Mouse (Mus musculus) embryonic facial prominence, embryonic 15.5 days (tissue): ENCODE data around the gene Ppp1ca. TPM values are rescaled to one million over a fixed set of nuclear protein-coding genes. Genes with fewer than 3 reads are reported as not detected.

Experiments used
- ATAC-seq: fragments of 200-750 bp; cut with Nextera tagmentation; 2 replicates; pipeline ENCODE4 v1.8.0; 2017; ENCODE audit warnings: low read depth, moderate TSS enrichment; ENCODE audit not compliant: insufficient number of reproducible peaks, low FRiP score, low TSS enrichment
- H3K27ac ChIP-seq: fragments of 300-500 bp; sonication (generic); replicated peaks from 2 replicates; pipeline ENCODE4 v1.5.1; 2015; ENCODE audit warnings: mild to moderate bottlenecking, inconsistent platforms
- H3K27me3 ChIP-seq: fragments of 300-500 bp; sonication (generic); 2 replicates; pipeline ENCODE4 v1.6.1; 2015; ENCODE audit warnings: inconsistent platforms
- H3K36me3 ChIP-seq: fragments of 300-500 bp; sonication (generic); 2 replicates; pipeline ENCODE4 v1.6.1; 2015; ENCODE audit warnings: mild to moderate bottlenecking, inconsistent platforms
- H3K4me1 ChIP-seq: fragments of 300-500 bp; sonication (generic); 2 replicates; pipeline ENCODE4 v1.6.1; 2015; ENCODE audit warnings: inconsistent platforms
- H3K4me2 ChIP-seq: fragments of 300-500 bp; sonication (generic); replicated peaks from 2 replicates; pipeline ENCODE4 v1.6.1; 2015; ENCODE audit warnings: mild to moderate bottlenecking, inconsistent platforms
- H3K4me3 ChIP-seq: fragments of 300-500 bp; sonication (generic); replicated peaks from 2 replicates; pipeline ENCODE4 v1.5.1; 2015; ENCODE audit warnings: mild to moderate bottlenecking, inconsistent platforms
- H3K9ac ChIP-seq: fragments of 300-500 bp; sonication (generic); 2 replicates; pipeline ENCODE4 v1.6.1; 2015; ENCODE audit warnings: inconsistent platforms
- H3K9me3 ChIP-seq: fragments of 300-500 bp; sonication (generic); replicated peaks from 2 replicates; pipeline ENCODE4 v1.6.1; 2016; ENCODE audit warnings: inconsistent platforms
- WGBS: fragments of 180-500 bp; shearing (Covaris S2); methylation state at CpG from one replicate; pipeline ENCODE4 v1.1.7; 2015; 5-methylcytosine and 5-hydroxymethylcytosine counted together
- polyA plus RNA-seq: library from polyadenylated mRNA; unstranded; fragments of >200 nt; fragmentation: Nextera tagmentation; extraction: Ambion mirVana; gene quantifications from 2 replicates; pipeline ENCODE4 v1.2.1, GENCODE M21; 2015

Ppp1ca gene
- polyA plus RNA-seq, 1 experiment from 2014 or later = 745 TPM

DNA sequence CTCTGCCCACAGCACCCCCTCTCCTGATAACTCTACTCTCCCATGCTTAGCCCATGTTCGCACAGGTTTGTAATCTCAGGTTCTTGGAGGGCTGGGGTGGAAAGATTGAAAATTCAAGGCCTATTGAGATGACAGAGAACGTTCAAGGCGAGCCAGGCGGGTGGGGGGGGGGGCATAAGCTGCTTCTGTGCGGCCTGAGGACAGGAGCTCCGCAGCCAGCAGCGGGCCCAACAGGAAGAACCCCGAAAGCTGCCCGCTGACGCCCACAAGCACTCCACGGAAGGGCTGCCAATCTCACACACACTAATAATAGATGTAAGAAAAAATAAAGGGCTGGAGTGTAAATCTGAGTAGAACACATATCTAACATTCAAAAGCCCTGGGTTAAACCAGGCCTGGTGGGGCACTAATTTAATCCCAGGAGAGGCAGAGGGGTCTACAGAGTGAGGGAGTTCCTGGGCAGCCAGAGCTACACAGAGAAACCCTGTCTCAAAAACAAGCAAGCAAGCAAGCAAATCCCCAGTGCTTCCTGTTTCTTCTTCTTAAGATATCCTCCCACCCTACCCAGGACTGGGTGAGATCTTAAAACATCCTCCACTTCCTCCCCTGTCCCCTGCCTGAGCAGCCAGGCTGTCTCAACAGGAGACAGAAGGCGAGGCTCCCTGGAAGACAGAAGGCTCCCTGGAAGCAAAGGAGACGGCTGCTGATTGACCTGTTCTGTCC is 11.9 kb downstream of the Ppp1ca start:
- H3K9me3 ChIP-seq = no peaks in the 10 kb centered on the region
- H3K4me1 ChIP-seq = peaks cover 36% of the 10 kb centered on the region
- H3K36me3 ChIP-seq = no peaks in the 10 kb centered on the region
- no peak for ATAC-seq
- no peak overlapping the region for H3K4me2 ChIP-seq
- H3K27ac ChIP-seq = no peak overlapping the region
- 65% methylated on average over 13 of the region's 13 CpGs for WGBS
- no peak overlapping the region for H3K9ac ChIP-seq
- no peak overlapping the region for H3K4me3 ChIP-seq
- no peaks in the 10 kb centered on the region for H3K27me3 ChIP-seq

DNA sequence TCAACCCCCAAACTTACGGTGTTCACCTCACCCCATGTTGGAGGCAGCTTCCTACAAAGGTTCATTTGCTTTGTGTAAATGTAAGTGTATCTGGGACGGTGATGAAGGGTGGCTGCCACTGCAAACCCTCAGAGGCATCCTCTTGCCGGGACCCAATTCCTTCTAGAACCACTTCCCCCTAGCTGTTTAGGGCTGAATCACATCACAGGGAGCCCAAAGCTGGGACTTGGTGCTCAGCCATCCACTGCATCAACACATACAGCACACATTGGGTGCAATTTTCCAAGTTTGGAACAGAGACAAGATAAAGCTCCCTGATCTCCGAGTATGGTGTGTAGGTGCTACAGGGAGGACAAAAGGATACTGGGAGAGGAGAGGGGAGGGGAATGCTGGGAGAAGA is 13.0 kb downstream of the Ppp1ca start:
- Histone ChIP-seq H3K27me3 (no peaks in the 10 kb centered on the region), H3K9me3 (no peaks in the 10 kb centered on the region), H3K4me1 (peaks cover 33% of the 10 kb centered on the region), H3K4me3 (no peak overlapping the region), H3K36me3 (no peaks in the 10 kb centered on the region), H3K9ac (no peak overlapping the region), H3K27ac (no peak overlapping the region), H3K4me2 (no peak overlapping the region)
- 46% methylated on average over 4 of the region's 4 CpGs for WGBS
- no peak for ATAC-seq

DNA sequence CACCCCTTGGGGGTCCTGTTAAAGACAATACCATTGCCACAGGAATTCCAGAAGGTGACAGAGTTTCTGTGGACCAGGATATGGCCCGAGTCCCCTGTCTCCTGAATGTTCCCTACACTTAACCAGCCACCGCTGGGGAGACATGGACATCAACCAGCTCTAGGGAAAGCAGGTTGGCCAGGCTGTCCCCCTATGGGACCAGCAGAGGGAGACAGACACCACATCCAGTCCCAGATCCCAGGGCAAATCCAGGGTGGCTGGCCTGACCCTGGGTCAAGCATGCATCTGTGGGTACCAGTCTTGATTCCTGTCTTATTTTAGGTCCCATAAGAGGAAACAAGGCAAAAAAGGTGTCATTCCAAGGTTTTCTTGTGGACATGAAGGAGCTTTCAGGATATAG is 15.1 kb downstream of the Ppp1ca start:
- H3K27ac ChIP-seq = no peak overlapping the region
- no peak overlapping the region for H3K4me3 ChIP-seq
- no peaks in the 10 kb centered on the region for H3K36me3 ChIP-seq
- H3K4me2 ChIP-seq = no peak overlapping the region
- H3K9me3 ChIP-seq = no peaks in the 10 kb centered on the region
- H3K4me1 ChIP-seq = peaks cover 24% of the 10 kb centered on the region
- WGBS = 3% methylated on average over 2 of the region's 2 CpGs
- no peak for ATAC-seq
- H3K9ac ChIP-seq = no peak overlapping the region
- no peaks in the 10 kb centered on the region for H3K27me3 ChIP-seq

DNA sequence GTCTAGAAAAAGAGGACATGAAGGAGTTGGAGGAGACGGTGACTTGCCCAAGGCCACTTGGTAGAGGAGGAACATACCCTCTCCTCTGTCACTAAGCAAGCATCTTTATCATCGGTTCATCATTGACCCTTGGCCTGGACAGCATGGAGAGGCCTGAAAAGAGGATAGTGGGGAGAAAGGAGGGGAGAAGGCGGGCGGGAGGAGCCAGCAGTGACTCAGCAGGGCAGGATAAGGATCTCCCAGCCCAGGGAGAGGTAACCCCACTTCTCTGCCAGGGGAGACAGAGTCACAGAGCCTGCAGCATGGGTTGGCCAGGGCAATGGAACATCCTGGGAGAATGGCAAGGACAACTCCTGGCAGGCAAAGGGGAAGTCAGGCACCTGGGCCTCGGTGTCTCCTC is 16.7 kb downstream of the Ppp1ca start:
- Histone ChIP-seq H3K9me3 (no peaks in the 10 kb centered on the region), H3K27me3 (no peaks in the 10 kb centered on the region), H3K9ac (no peak overlapping the region), H3K36me3 (no peaks in the 10 kb centered on the region), H3K27ac (no peak overlapping the region), H3K4me2 (no peak overlapping the region), H3K4me1 (peaks cover 27% of the 10 kb centered on the region), H3K4me3 (no peak overlapping the region)
- 67% methylated on average over 5 of the region's 5 CpGs for WGBS
- ATAC-seq = no peak

DNA sequence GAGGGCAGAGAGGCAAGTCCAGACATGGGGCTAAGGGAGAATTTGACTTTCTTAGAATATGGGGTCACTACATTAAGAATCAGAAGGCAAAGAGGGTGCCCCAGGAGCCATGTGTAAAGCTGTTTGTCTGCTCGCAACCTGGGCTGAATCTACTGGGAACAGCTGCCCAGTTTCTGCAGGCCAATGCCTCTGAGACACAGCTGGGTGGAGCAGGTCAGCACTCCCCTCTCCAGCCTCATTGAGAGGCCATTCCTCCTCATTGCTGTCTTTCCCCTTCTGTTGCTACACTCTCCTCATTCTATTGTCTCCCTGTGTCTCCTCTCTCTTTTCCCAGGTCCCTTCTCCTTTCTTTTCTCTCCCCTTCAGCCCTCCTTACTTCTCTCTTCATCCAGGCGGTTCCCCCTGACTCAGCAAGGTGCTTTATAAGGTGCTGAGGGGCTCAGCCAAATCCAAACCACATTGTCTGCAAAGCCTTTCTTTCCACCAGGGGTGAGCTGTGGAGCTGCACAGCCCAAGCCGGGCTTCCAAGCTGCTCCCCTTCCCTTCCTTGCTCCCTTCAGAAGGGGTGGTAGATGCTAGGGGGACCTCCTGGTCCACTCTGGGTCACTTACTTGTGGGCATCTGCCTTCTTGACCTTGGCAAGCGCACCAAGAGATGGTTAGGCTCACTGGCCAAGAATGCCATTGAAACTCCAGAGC is 20.2 kb downstream of the Ppp1ca start:
- Histone ChIP-seq H3K9ac (no peak overlapping the region), H3K4me1 (peaks cover 47% of the 10 kb centered on the region), H3K4me2 (no peak overlapping the region), H3K27ac (peak overlapping the region; percentile 12; the same call in 1 of the 2 replicates), H3K4me3 (no peak overlapping the region), H3K9me3 (no peaks in the 10 kb centered on the region), H3K36me3 (no peaks in the 10 kb centered on the region), H3K27me3 (no peaks in the 10 kb centered on the region)
- ATAC-seq = no peak
- 29% methylated on average over 4 of the region's 4 CpGs for WGBS

DNA sequence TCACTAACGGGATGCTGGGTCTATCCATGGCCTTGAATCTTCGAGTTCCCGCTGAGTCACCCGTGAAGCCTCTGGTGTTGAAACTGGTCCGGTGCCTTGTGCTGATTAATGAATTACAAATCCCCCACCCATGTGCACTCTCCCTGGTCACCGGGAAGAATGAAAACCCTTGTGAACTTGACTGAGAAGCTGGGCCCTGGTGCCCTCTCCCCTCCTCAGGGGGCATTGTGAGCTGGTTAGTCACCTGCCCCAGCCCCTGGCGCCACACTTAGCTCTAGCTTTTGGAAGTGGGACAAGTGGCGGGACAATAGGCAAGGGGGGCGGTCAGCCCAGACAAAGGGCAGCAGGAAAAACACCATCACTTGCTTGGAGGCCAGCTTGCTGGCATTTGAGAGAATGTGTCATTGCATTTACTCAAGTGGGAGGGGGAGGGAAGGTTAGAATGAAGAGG is 21.7 kb downstream of the Ppp1ca start:
- Histone ChIP-seq H3K4me2 (peak overlapping the region; percentile 85), H3K4me3 (peak overlapping the region; percentile 88), H3K4me1 (peaks cover 60% of the 10 kb centered on the region), H3K36me3 (no peaks in the 10 kb centered on the region), H3K27me3 (no peaks in the 10 kb centered on the region), H3K27ac (peak overlapping the region; percentile 93), H3K9me3 (no peaks in the 10 kb centered on the region), H3K9ac (0 out of 2 replicates have a peak overlapping the region, but pooled peaks have one; percentile 6)
- 12% methylated on average over 9 of the region's 9 CpGs for WGBS
- ATAC-seq = no peak

DNA sequence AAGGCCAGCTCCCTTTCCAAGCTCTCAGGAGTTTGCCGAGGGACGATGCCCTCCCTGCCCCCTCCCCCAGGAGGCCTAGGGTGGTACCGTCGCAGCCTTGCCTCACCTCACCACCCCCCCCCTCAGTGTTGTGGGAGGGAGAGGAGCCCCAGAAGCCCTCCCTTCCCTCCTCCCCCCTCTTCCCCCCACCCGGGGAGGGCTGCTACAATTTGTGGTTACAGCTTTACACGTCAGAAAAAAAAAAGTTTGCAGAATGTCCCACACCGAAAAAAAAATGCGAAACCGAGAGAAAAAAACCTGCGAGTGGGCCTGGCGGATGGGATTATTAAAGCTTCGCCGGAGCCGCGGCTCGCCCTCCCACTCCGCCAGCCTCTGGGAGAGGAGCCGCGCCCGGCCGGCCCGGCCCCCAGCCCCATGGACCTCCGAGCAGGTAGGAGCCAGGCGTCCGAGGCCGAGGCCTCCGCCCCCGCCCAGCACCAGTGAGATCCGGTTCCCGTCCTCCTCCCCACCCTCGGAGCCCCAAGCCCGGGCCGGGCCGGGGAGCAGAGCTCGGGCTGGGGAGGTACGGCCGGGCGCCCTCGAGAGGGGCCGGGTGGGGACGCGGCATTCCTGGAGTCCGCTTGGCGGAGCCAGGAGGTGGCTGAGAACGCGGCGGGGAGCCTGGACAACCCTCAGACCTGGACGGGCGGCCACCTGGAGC is 22.4 kb downstream of the Ppp1ca start, which contains the start of the genes Clcf1 and AC109138.7:
Gene Clcf1 (plus strand): TSS at position 168 of the 700 bp plus-strand sequence.
Gene AC109138.7 (plus strand): TSS at position 287 of the 700 bp plus-strand sequence.
- H3K9me3 ChIP-seq = no peaks in the 10 kb centered on the region
- peak within 1 kb of the TSS; percentile 85 for H3K4me2 ChIP-seq
- peak within 1 kb of the TSS; percentile 93 for H3K27ac ChIP-seq
- H3K36me3 ChIP-seq = no peaks in the 10 kb centered on the region
- under 1% methylated on average over 49 of the region's 49 CpGs for WGBS
- H3K27me3 ChIP-seq = no peaks in the 10 kb centered on the region
- peak within 1 kb of the TSS; percentile 88 for H3K4me3 ChIP-seq
- ATAC-seq = peak; percentile 71
- peaks cover 66% of the 10 kb centered on the region for H3K4me1 ChIP-seq
- peak within 1 kb of the TSS; percentile 96 for H3K9ac ChIP-seq

DNA sequence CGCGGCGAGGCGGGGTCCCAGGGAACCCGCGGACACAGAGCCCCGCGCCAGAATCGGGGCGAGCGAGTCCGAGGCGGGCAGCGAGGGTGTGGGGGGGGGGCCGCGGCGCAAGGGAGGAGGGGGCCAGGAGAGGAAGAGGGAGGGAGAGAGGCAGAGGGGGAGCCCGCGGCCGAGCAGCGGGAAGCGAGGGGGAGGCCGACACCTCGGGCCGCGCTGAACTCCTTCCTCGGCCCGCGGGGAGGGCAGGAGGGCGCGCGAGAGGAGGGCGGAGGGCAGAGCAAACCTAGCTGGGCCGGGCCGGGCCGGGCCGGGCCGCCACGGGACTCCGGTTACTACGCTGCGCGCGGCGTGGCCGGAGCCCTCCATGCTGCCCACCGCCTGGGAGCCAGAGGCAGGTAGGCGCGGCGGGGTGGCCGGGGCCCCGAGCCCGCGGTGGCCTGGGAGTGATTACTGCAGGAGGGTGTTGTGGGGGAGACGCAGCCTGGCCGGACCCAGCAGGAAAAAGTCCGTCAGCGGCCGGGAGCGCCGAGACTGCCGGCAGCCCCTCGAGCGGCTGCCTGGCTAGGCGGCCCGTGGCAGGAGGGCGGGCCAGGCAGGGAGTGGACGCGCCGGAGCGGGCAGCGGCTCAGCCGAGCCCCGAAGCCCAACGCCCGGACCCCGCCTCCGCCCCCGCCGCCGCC is 23.0 kb downstream of the Ppp1ca start:
- WGBS = under 1% methylated on average over 57 of the region's 81 CpGs
- no peaks in the 10 kb centered on the region for H3K36me3 ChIP-seq
- no peaks in the 10 kb centered on the region for H3K9me3 ChIP-seq
- H3K9ac ChIP-seq = peak overlapping the region; percentile 96
- peak overlapping the region; percentile 93 for H3K27ac ChIP-seq
- H3K4me3 ChIP-seq = peak overlapping the region; percentile 88
- no peaks in the 10 kb centered on the region for H3K27me3 ChIP-seq
- H3K4me2 ChIP-seq = peak overlapping the region; percentile 85
- H3K4me1 ChIP-seq = peaks cover 73% of the 10 kb centered on the region
- peak; percentile 24; the same call in 1 of the 2 replicates for ATAC-seq

DNA sequence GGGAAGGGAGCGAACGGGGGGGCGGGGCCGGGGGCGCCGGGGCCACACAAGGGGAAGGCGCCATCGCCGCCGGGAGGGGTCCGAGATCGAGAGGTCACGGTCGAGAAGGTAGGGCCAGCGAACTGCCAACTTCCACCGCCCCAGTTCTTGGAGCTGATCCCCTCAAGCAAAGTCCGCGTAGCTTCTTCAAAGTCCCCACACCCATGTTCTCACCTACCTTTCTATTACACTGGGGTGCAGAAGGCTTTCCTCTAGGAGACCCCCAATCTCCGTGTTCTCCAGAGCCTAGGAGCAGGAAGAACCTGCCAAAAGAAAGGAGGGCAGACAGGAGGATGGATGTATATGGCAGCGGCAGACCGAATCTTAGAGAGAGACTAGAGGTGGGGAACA is 23.6 kb downstream of the Ppp1ca start:
- H3K9ac ChIP-seq = peak overlapping the region; percentile 96
- H3K27me3 ChIP-seq = no peaks in the 10 kb centered on the region
- no peaks in the 10 kb centered on the region for H3K9me3 ChIP-seq
- peak overlapping the region; percentile 88 for H3K4me3 ChIP-seq
- WGBS = 4% methylated on average over 21 of the region's 21 CpGs
- H3K4me1 ChIP-seq = peaks cover 79% of the 10 kb centered on the region
- ATAC-seq = no peak
- peak overlapping the region; percentile 93 for H3K27ac ChIP-seq
- H3K4me2 ChIP-seq = peak overlapping the region; percentile 85
- H3K36me3 ChIP-seq = no peaks in the 10 kb centered on the region

DNA sequence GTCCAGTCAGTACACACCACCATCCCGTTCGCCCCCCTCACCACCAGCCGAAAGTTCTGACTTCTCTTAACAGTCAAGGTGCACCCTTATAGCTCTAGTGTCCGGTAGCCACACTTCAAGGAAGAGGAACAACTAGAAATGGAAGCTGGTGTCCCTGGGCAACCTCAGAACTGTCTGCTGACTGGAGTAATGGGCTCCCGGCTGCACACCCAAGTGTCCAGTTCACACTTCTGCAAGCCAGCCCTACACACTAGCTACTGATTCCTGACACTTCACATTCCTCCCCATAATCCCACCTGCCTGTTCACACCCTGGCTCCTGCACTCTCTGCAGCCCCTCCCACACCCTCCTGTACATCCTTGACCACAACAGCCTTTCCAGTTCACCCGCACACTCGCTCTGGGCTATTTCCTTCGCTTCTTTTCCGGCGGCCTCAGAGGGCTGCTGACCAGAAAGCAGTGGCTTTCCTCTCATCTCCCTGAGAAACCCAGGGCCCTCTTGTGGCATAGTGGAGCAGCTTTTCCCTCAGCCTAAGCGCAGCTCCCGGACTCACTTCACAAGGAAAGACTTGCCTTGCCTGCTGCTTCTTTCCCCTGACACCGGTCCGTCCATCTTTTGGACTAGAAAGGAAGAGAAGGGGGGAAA is 24.3 kb downstream of the Ppp1ca start:
- peaks cover 86% of the 10 kb centered on the region for H3K4me1 ChIP-seq
- H3K4me3 ChIP-seq = peak overlapping the region; percentile 88
- peak overlapping the region; percentile 76 for H3K27ac ChIP-seq
- H3K4me2 ChIP-seq = peak overlapping the region; percentile 85
- 16% methylated on average over 14 of the region's 14 CpGs for WGBS
- no peaks in the 10 kb centered on the region for H3K9me3 ChIP-seq
- H3K36me3 ChIP-seq = no peaks in the 10 kb centered on the region
- no peak overlapping the region for H3K9ac ChIP-seq
- ATAC-seq = no peak
- no peaks in the 10 kb centered on the region for H3K27me3 ChIP-seq
